Mouse (Mus musculus): ENCODE results near the gene Mepce. TPM values are rescaled to one million over a fixed set of nuclear protein-coding genes. Genes with fewer than 3 reads are reported as not detected.
A peak's percentile ranks its signal among the peaks of the same experiment; 100 is the strongest.

Mepce gene
- polyA plus RNA-seq, 1 experiment from 2014 or later = 17.0 TPM

DNA sequence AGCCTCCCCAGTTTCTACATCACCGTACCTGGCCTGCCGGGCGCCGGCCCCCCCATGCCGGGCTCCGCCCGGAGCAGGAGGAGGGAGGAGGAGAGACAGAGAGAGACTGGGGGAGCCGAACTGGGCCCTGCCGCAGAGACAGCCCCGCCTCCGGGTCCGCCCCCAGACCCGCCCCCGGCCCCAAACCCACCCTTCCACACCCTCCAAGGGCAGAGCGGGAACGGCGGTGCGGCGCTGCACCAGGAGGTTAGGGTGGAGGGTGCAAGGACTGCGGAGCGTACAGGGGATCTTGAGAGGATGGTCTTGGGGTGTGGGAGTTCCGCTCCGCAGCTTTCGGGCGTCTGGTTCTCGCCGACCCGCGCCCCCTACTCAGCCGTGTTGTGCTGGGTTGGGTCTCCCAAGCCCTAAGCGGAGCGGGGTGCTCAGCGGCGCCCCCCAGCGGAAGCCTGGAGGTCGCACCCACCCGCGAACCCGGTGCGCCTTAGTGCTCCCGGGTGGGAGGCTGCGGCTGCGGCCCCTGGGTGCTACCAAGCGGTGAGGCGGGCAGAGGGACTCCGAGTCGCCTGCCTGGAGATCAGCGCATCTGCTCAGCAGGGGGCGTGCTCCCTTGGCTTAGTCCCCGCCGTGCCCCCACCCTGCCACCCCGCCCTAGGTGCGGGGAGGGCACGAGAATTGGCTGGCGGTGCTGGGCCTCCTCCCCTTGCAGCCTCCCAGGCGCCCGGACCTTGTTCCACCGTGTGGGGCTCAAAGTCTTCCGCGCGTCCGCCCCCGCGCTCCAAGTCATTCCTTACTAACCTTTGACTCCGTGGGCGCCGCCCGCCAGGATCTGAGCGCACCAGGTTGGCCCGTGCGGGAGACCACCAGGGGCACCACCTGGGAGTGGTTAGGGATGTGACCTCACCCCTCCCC is 46.2 kb downstream of the Mepce start, which contains the start of gene Nyap1:
Gene Nyap1, minus strand, starts transcription at position 585 of the 909 bp plus-strand sequence.
- no peaks in the 10 kb centered on the region for H3K9me3 ChIP-seq (ENCODE audit: control insufficient read depth, low read length)
- peak; percentile 83 for ATAC-seq (ENCODE audit: low read depth)
- peak within 1 kb of the TSS; percentile 70 for H3K4me3 ChIP-seq (ENCODE audit: low read depth, low read length)
- H3K36me3 ChIP-seq (ENCODE audit: control insufficient read depth, insufficient read depth, low read length) = peaks cover 4% of the 10 kb centered on the region; the same call in 1 of the 2 replicates
- no peaks in the 10 kb centered on the region for H3K27me3 ChIP-seq (ENCODE audit: control insufficient read depth, insufficient read depth, low read length)
- H3K4me1 ChIP-seq (ENCODE audit: control insufficient read depth, insufficient read depth, low read length) = peaks cover 33% of the 10 kb centered on the region
- under 1% methylated on average over 58 of the region's 71 CpGs for WGBS
- peak within 1 kb of the TSS; percentile 83 for H3K9ac ChIP-seq (replicated peaks; ENCODE audit: low read depth, low read length)
- H3K27ac ChIP-seq (ENCODE audit: low read depth, low read length) = peak within 1 kb of the TSS; percentile 77
- peak within 1 kb of the TSS; percentile 90 for H3K4me2 ChIP-seq (ENCODE audit: low read depth, low read length)

- peak; percentile 10 for ATAC-seq (ENCODE audit: low read depth)
These were observed 46.9 kb downstream of the Mepce start for GRCm38 (mm10) chr5:137740506-137740905.

GRCm38 (mm10) chr5:137739471-137739870 is 48.0 kb downstream of the Mepce start:
- no peaks in the 10 kb centered on the region for H3K9me3 ChIP-seq (ENCODE audit: control insufficient read depth, low read length)
- peak overlapping the region; percentile 70 for H3K4me3 ChIP-seq (ENCODE audit: low read depth, low read length)
- no peaks in the 10 kb centered on the region for H3K27me3 ChIP-seq (ENCODE audit: control insufficient read depth, insufficient read depth, low read length)
- peaks cover 45% of the 10 kb centered on the region for H3K4me1 ChIP-seq (ENCODE audit: control insufficient read depth, insufficient read depth, low read length)
- H3K9ac ChIP-seq (replicated peaks; ENCODE audit: low read depth, low read length) = peak overlapping the region; percentile 83
- no peak for ATAC-seq (ENCODE audit: low read depth)
- H3K36me3 ChIP-seq (ENCODE audit: control insufficient read depth, insufficient read depth, low read length) = peaks cover 16% of the 10 kb centered on the region; the same call in 1 of the 2 replicates
- WGBS = 38% methylated on average over 9 of the region's 9 CpGs
- H3K4me2 ChIP-seq (ENCODE audit: low read depth, low read length) = peak overlapping the region; percentile 90
- no peak overlapping the region; the same call in 1 of the 2 replicates for H3K27ac ChIP-seq (ENCODE audit: low read depth, low read length)

More at GRCm38 (mm10) chr5:137740506-137740905, 46.9 kb downstream of the Mepce start:
- Histone ChIP-seq H3K36me3 (ENCODE audit: control insufficient read depth, insufficient read depth, low read length) (peaks cover 10% of the 10 kb centered on the region; the same call in 1 of the 2 replicates), H3K27me3 (ENCODE audit: control insufficient read depth, insufficient read depth, low read length) (no peaks in the 10 kb centered on the region), H3K9ac (replicated peaks; ENCODE audit: low read depth, low read length) (peak overlapping the region; percentile 83), H3K4me3 (ENCODE audit: low read depth, low read length) (peak overlapping the region; percentile 70), H3K4me2 (ENCODE audit: low read depth, low read length) (peak overlapping the region; percentile 90), H3K27ac (ENCODE audit: low read depth, low read length) (peak overlapping the region; percentile 77), H3K4me1 (ENCODE audit: control insufficient read depth, insufficient read depth, low read length) (peaks cover 35% of the 10 kb centered on the region), H3K9me3 (ENCODE audit: control insufficient read depth, low read length) (no peaks in the 10 kb centered on the region)
- 4% methylated on average over 11 of the region's 11 CpGs for WGBS

DNA sequence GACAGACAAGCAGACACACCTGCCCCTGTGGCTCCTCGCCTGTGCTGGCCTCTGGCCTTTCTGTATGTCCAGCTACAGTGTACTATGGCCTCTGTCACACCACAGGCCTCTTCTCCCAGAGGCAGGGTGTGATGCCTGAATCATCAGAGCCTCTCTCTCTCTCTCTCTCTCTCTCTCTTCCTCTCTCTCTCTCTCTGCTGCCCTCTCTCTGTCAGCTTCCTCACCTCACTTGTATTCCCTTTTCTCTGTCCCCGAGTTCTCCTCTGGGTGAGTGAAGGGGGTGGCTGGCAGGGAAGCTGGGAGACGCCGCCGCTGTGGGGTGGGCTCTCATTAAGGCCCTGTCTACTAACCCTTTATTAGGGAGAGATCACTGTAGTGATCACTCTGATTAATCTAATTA is 48.9 kb downstream of the Mepce start:
- no peak for ATAC-seq (ENCODE audit: low read depth)
- WGBS = 30% methylated on average over 5 of the region's 5 CpGs
- Histone ChIP-seq H3K27ac (ENCODE audit: low read depth, low read length) (peak overlapping the region; percentile 12; the same call in 1 of the 2 replicates), H3K9ac (replicated peaks; ENCODE audit: low read depth, low read length) (no peak overlapping the region; the same call in 1 of the 2 replicates), H3K4me2 (ENCODE audit: low read depth, low read length) (peak overlapping the region; percentile 90), H3K9me3 (ENCODE audit: control insufficient read depth, low read length) (no peaks in the 10 kb centered on the region), H3K27me3 (ENCODE audit: control insufficient read depth, insufficient read depth, low read length) (no peaks in the 10 kb centered on the region), H3K4me3 (ENCODE audit: low read depth, low read length) (no peak overlapping the region), H3K36me3 (ENCODE audit: control insufficient read depth, insufficient read depth, low read length) (peaks cover 16% of the 10 kb centered on the region; the same call in 1 of the 2 replicates), H3K4me1 (ENCODE audit: control insufficient read depth, insufficient read depth, low read length) (peaks cover 54% of the 10 kb centered on the region)

- Histone ChIP-seq H3K27ac (ENCODE audit: low read depth, low read length) (no peak overlapping the region), H3K4me3 (ENCODE audit: low read depth, low read length) (no peak overlapping the region), H3K9me3 (ENCODE audit: control insufficient read depth, low read length) (no peaks in the 10 kb centered on the region), H3K27me3 (ENCODE audit: control insufficient read depth, insufficient read depth, low read length) (no peaks in the 10 kb centered on the region), H3K9ac (replicated peaks; ENCODE audit: low read depth, low read length) (no peak overlapping the region; the same call in 1 of the 2 replicates), H3K36me3 (ENCODE audit: control insufficient read depth, insufficient read depth, low read length) (peaks cover 21% of the 10 kb centered on the region; the same call in 1 of the 2 replicates), H3K4me1 (ENCODE audit: control insufficient read depth, insufficient read depth, low read length) (peaks cover 60% of the 10 kb centered on the region), H3K4me2 (ENCODE audit: low read depth, low read length) (peak overlapping the region; percentile 90; the same call in 1 of the 2 replicates)
- no peak for ATAC-seq (ENCODE audit: low read depth)
- WGBS = 75% methylated on average over 6 of the region's 6 CpGs
These were observed 50.0 kb downstream of the Mepce start for GRCm38 (mm10) chr5:137737400-137737940.

GRCm38 (mm10) chr5:137734289-137735061 is 53.0 kb downstream of the Mepce start:
- 41% methylated on average over 6 of the region's 6 CpGs for WGBS
- peaks cover 31% of the 10 kb centered on the region for H3K36me3 ChIP-seq (ENCODE audit: control insufficient read depth, insufficient read depth, low read length)
- peak overlapping the region; percentile 26; the same call in 1 of the 2 replicates for H3K4me3 ChIP-seq (ENCODE audit: low read depth, low read length)
- peaks cover 55% of the 10 kb centered on the region for H3K4me1 ChIP-seq (ENCODE audit: control insufficient read depth, insufficient read depth, low read length)
- H3K27ac ChIP-seq (ENCODE audit: low read depth, low read length) = peak overlapping the region; percentile 95
- H3K27me3 ChIP-seq (ENCODE audit: control insufficient read depth, insufficient read depth, low read length) = no peaks in the 10 kb centered on the region
- H3K9ac ChIP-seq (replicated peaks; ENCODE audit: low read depth, low read length) = peak overlapping the region; percentile 46
- no peaks in the 10 kb centered on the region for H3K9me3 ChIP-seq (ENCODE audit: control insufficient read depth, low read length)
- ATAC-seq (ENCODE audit: low read depth) = peak; percentile 98
- H3K4me2 ChIP-seq (ENCODE audit: low read depth, low read length) = peak overlapping the region; percentile 55

DNA sequence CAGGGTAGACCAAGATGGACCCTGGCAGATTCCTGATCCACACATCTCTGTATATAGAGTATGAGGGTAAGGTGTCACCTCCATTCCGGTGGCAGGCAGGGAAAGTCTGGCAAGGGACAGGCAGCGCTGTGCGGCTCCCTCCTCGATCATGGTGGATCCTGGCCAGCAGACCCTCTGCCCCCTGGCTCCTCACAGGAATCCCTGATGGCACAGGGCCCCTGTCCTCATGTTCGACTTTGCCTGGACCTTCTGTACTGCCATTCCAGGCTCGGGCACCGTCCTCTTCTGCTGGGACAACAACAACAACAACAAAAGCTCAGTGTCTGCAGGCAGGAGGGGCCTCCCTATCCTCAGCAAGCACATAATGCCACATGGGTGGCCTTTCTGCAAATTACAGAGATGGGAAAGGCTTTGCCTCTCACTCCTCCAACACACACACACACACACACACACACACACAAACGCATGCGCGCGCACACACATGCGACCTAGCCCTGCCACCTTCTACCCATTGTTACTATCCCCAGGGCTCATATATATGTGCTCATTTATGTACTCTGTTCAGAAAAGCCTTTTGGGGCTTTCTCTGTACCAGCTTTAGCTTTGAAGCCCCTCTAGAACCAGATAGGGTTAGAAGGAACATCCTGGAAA is 53.7 kb downstream of the Mepce start:
- WGBS = 20% methylated on average over 12 of the region's 12 CpGs

More for the DNA sequence above, 53.7 kb downstream of the Mepce start:
- H3K9ac ChIP-seq (replicated peaks; ENCODE audit: low read depth, low read length) = peak overlapping the region; percentile 37; the same call in 1 of the 2 replicates
- H3K4me1 ChIP-seq (ENCODE audit: control insufficient read depth, insufficient read depth, low read length) = peaks cover 48% of the 10 kb centered on the region
- H3K4me2 ChIP-seq (ENCODE audit: low read depth, low read length) = peak overlapping the region; percentile 55
- no peaks in the 10 kb centered on the region for H3K27me3 ChIP-seq (ENCODE audit: control insufficient read depth, insufficient read depth, low read length)
- H3K4me3 ChIP-seq (ENCODE audit: low read depth, low read length) = peak overlapping the region; percentile 26
- H3K36me3 ChIP-seq (ENCODE audit: control insufficient read depth, insufficient read depth, low read length) = peaks cover 31% of the 10 kb centered on the region
- H3K9me3 ChIP-seq (ENCODE audit: control insufficient read depth, low read length) = no peaks in the 10 kb centered on the region
- peak overlapping the region; percentile 95 for H3K27ac ChIP-seq (ENCODE audit: low read depth, low read length)
- ATAC-seq (ENCODE audit: low read depth) = peak; percentile 76

All from neural tube, embryonic 14.5 days (tissue).